Mouse (Mus musculus) embryo, embryonic 10.5 days (tissue): ENCODE data around the gene U2af1l4.

Experiments used
- DNase-seq: peaks from one replicate; pipeline ENCODE4 v3.0.0-alpha.2; 2015; ENCODE audit warnings: low spot score

Gene U2af1l4

GRCm38 (mm10) chr7:30610043-30610442 lies 46.9 kb downstream of the U2af1l4 start:
- DNase-seq, result no peak

- DNase-seq, result no peak
Measured at GRCm38 (mm10) chr7:30612654-30613402, 49.7 kb downstream of the U2af1l4 start, which contains the start of gene Upk1a. Gene Upk1a, minus strand, starts transcription at chr7:30612847.

DNA sequence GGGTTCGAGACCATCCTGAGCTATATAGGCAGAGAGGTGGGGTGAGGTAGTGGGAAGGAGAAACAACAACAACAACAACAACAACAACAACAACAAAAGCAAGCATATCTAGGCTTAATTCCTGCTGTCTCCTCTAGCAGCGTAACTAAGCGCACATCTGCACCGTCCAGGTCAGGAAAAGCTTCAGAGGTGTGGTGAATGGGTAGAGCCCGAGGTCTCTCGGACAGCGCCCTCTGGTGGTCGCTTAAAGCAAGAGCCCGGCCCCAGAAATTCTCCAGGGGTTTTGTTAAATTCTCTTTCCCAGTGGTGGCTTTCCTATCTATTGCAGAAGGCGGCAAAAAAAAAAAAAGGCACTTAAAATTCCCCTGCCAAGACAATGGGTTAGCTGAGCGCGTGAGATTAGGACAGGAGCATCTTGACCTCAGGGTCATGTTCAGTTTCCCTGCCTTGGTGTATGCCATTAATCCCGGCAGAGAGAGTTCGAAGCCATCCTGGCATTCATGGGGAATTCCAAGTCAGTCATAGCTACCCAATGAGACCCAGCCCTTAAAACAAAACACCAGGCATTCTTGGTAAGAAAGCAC lies 50.5 kb downstream of the U2af1l4 start:
- peak; percentile 79 for DNase-seq

- DNase-seq, result no peak
Measured at GRCm38 (mm10) chr7:30614454-30614853, 51.4 kb downstream of the U2af1l4 start.
